In the genomic region with DNA sequence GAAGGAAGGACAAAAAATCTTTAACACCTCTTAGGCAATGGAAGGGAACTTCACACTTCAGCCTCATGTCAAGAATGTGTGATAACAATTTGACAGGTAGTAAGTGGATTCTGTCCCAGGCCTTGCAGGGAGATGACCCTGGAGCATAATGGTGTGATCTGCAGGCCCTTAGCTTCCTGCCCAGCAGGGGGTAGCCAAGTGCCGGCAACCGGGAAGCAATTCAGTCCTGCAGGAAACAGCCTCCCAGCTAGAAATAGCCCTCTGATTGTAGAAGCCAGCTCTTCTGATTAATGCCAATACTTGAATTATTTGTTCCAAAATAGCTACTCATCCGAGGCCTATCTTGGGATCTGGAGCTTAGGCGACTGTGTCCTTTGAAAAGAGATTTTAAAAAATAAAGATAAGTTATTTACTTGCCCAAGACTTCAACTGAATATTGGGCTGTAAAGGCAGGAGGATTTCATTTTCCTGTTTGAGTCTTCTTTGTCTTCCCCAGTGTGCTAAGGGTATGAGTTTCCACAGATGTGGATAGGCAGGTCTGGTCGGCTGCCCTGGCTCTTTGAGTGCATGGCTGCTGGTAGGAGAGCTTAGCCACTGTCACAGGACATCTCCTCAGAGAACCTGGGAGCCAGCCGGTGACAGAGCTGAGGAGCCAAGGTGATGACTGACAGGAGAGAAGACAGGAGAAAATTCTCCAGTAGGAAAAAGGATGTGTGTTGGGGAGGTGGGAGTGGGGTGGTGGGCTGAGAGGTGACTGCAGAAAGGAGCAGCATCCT, we compare ENCODE assay signal across 8 mouse cellular contexts.
A peak's percentile ranks its signal among the peaks of the same experiment; 100 is the strongest.
DNase-seq lines count a peak whose midpoint lies in the region; ATAC-seq and TF ChIP-seq lines count a peak whose summit lies in the region.

No protein-coding gene starts in this region.

- DNase-seq in adrenal gland, adult (ENCODE audit: inconsistent age in 2 of 2, low spot score in 1 of 2): peak; percentile 83 to 92
- DNase-seq in cerebellum, postnatal 36 days: peak; percentile 29 to 35
- DNase-seq in gastrocnemius, adult 2 months: peak; percentile 49
- DNase-seq in left cerebral cortex, adult 2 months (ENCODE audit: extremely low spot score in 1 of 2, low spot score in 2 of 2): peak; percentile 25 to 29
- peak; percentile 87 for DNase-seq in midbrain, embryonic 11.5 days (ENCODE audit: low spot score, missing footprints)
- peak; percentile 13 for DNase-seq in skeletal muscle tissue, adult 2 months (ENCODE audit: low read depth, low spot score)

- no peak overlapping the region for H3K9ac ChIP-seq in hindbrain, embryonic 13.5 days
- no peak overlapping the region for H3K9ac ChIP-seq in midbrain, embryonic 11.5 days (ENCODE audit: low read length)

- H3K27ac ChIP-seq in gastrocnemius, adult 2 months: no peak overlapping the region
- H3K27ac ChIP-seq in hindbrain, embryonic 13.5 days: peak overlapping the region; percentile 78
- H3K27ac ChIP-seq in left cerebral cortex, adult 2 months: no peak overlapping the region
- no peak overlapping the region for H3K27ac ChIP-seq in midbrain, embryonic 11.5 days (ENCODE audit: low read depth, low read length)

- peak; percentile 74 for ATAC-seq in hindbrain, embryonic 13.5 days (ENCODE audit: low FRiP score)
- peak; percentile 88 for ATAC-seq in midbrain, embryonic 11.5 days (ENCODE audit: low FRiP score)
- no peak for ATAC-seq in inflammation-experienced regulatory T-cells, adult 6 months

- intact Hi-C loops in gastrocnemius, adult 2 months (cut with DNase I): loop anchor here (10.0 kb wide), 1 partner anchor 873 kb away; no protein-coding TSS in a partner anchor
- intact Hi-C loops in left cerebral cortex, adult 2 months (cut with DNase I): loop anchor here (10.0 kb wide), 2 partner anchors 713 to 873 kb away; no protein-coding TSS in a partner anchor

- TF ChIP-seq CTCF in gastrocnemius, adult 2 months (IDR thresholded peaks at IDR 0.05): peak; percentile 63
- TF ChIP-seq CTCF in left cerebral cortex, adult 2 months (IDR thresholded peaks at IDR 0.05): peak; percentile 61

- peaks cover 15% of the 10 kb centered on the region for H3K4me1 ChIP-seq in hindbrain, embryonic 13.5 days (replicated peaks)
- peaks cover 5% of the 10 kb centered on the region; the same call in 1 of the 2 replicates for H3K4me1 ChIP-seq in midbrain, embryonic 11.5 days (ENCODE audit: control insufficient read depth, insufficient read depth, low read length)

- WGBS in hindbrain, embryonic 13.5 days: 23% methylated on average over 6 of the region's 6 CpGs
- 22% methylated on average over 6 of the region's 6 CpGs for WGBS in midbrain, embryonic 11.5 days

- H3K36me3 ChIP-seq in hindbrain, embryonic 13.5 days: no peaks in the 10 kb centered on the region
- no peaks in the 10 kb centered on the region for H3K36me3 ChIP-seq in midbrain, embryonic 11.5 days (ENCODE audit: control insufficient read depth, insufficient read depth, low read length)

- H3K9me3 ChIP-seq in hindbrain, embryonic 13.5 days: no peaks in the 10 kb centered on the region
- no peaks in the 10 kb centered on the region for H3K9me3 ChIP-seq in midbrain, embryonic 11.5 days (ENCODE audit: control insufficient read depth, low read length)

- no peak overlapping the region for H3K4me2 ChIP-seq in hindbrain, embryonic 13.5 days
- no peak overlapping the region for H3K4me2 ChIP-seq in midbrain, embryonic 11.5 days

- no peak overlapping the region for H3K4me3 ChIP-seq in gastrocnemius, adult 2 months
- H3K4me3 ChIP-seq in hindbrain, embryonic 13.5 days: no peak overlapping the region
- no peak overlapping the region for H3K4me3 ChIP-seq in left cerebral cortex, adult 2 months
- H3K4me3 ChIP-seq in midbrain, embryonic 11.5 days (ENCODE audit: low read depth, low read length): no peak overlapping the region

- no peaks in the 10 kb centered on the region for H3K27me3 ChIP-seq in hindbrain, embryonic 13.5 days
- no peaks in the 10 kb centered on the region for H3K27me3 ChIP-seq in midbrain, embryonic 11.5 days (ENCODE audit: control insufficient read depth, insufficient read depth, low read length)

Comparison
In these comparisons a context has a peak if more than half of its experiments do, and no peak if none do; other contexts are left out.
1. DNase-seq: peak in every context shown above with its lines; median percentile 88 in adrenal gland, adult; 87 in midbrain, embryonic 11.5 days; 49 in gastrocnemius, adult 2 months; 32 in cerebellum, postnatal 36 days; 27 in left cerebral cortex, adult 2 months; 13 in skeletal muscle tissue, adult 2 months.